ENCODE assay signal across 28 mouse cellular contexts in genomic region chr11:63088672-63089071, GRCm38 (mm10). TPM values are rescaled to one million over a fixed set of nuclear protein-coding genes. Genes with fewer than 3 reads are reported as not detected.
DNase-seq lines count a peak whose midpoint lies in the region; ATAC-seq and TF ChIP-seq lines count a peak whose summit lies in the region.
"Had no signal": no experiment of that assay in that cellular context is flagged by ENCODE, and none has a peak within 500 bp of the region (broad histone marks: within the 10 kb centered on the region; RNA-seq: fewer than 3 reads in every experiment).

No protein-coding gene starts in this region.

- no peak overlapping the region for H3K9ac ChIP-seq in limb, embryonic 12.5 days (replicated peaks)
- no peak overlapping the region for H3K9ac ChIP-seq in CH12.LX (ENCODE audit: insufficient read depth, low read depth)
- no peak overlapping the region for H3K9ac ChIP-seq in ES-E14 (ENCODE audit: insufficient read depth, low read depth, low read length, poor library complexity, severe bottlenecking)
- no peak overlapping the region for H3K9ac ChIP-seq in MEL (ENCODE audit: control insufficient read depth, low read depth, low read length, poor library complexity, severe bottlenecking)
- H3K9ac ChIP-seq in midbrain, embryonic 11.5 days (ENCODE audit: low read length), result no peak overlapping the region

- no peak for TF ChIP-seq RAD21 in CH12.LX (IDR thresholded peaks at IDR 0.05; ENCODE audit: low read depth, low read length)
- no peak for TF ChIP-seq RAD21 in MEL (IDR thresholded peaks at IDR 0.05; ENCODE audit: low read depth, low read length)

- peaks cover 8% of the 10 kb centered on the region; the same call in 1 of the 2 replicates for H3K9me3 ChIP-seq in limb, embryonic 12.5 days
- no peaks in the 10 kb centered on the region for H3K9me3 ChIP-seq in limb, embryonic 10.5 days (replicated peaks)
- H3K9me3 ChIP-seq in CH12.LX (replicated peaks; ENCODE audit: low read length) (peaks cover 5% of the 10 kb centered on the region), ES-E14 (ENCODE audit: control insufficient read depth, insufficient read depth, low read depth, low read length) (no peaks in the 10 kb centered on the region), MEL (replicated peaks; ENCODE audit: insufficient read depth, low read length) (no peaks in the 10 kb centered on the region; the same call in 1 of the 2 replicates)
- peaks cover 2% of the 10 kb centered on the region; the same call in 1 of the 2 replicates for H3K9me3 ChIP-seq in midbrain, embryonic 11.5 days (ENCODE audit: control insufficient read depth, low read length)

- TF ChIP-seq CTCF in CH12.LX (conservative IDR thresholded peaks at IDR 0.05 in 1 of 2, IDR thresholded peaks at IDR 0.05 in 1 of 2; ENCODE audit: low read depth in 2 of 2, low read length in 2 of 2), result no peak
- no peak for TF ChIP-seq CTCF in MEL (IDR thresholded peaks at IDR 0.05 in 2 of 3, conservative IDR thresholded peaks at IDR 0.05 in 1 of 3; ENCODE audit: control insufficient read depth in 1 of 3, insufficient read depth in 1 of 3, low read depth in 2 of 3, low read length in 3 of 3, poor library complexity in 1 of 3, severe bottlenecking in 1 of 3)

- no peak overlapping the region for H3K4me3 ChIP-seq in limb, embryonic 12.5 days (replicated peaks)
- H3K4me3 ChIP-seq in limb, embryonic 10.5 days, result no peak overlapping the region
- no peak overlapping the region for H3K4me3 ChIP-seq in CH12.LX (replicated peaks in 1 of 3; ENCODE audit: low read depth in 2 of 3, low read length in 2 of 3, poor library complexity in 1 of 3)
- no peak overlapping the region for H3K4me3 ChIP-seq in ES-E14 (ENCODE audit: insufficient read depth in 1 of 2, low read depth in 1 of 2, low read length in 2 of 2, poor library complexity in 1 of 2, severe bottlenecking in 1 of 2)
- H3K4me3 ChIP-seq in MEL (ENCODE audit: control insufficient read depth in 1 of 2, insufficient read depth in 1 of 2, low read depth in 2 of 2, low read length in 2 of 2), result no peak overlapping the region
- no peak overlapping the region for H3K4me3 ChIP-seq in midbrain, embryonic 11.5 days (ENCODE audit: low read depth, low read length)

- H3K27ac ChIP-seq in limb, embryonic 12.5 days, result 0 out of 2 replicates have a peak overlapping the region, but pooled peaks have one; percentile 29
- H3K27ac ChIP-seq in limb, embryonic 10.5 days, result no peak overlapping the region
- no peak overlapping the region for H3K27ac ChIP-seq in CH12.LX (ENCODE audit: insufficient read depth, low read depth)
- no peak overlapping the region for H3K27ac ChIP-seq in ES-E14 (ENCODE audit: insufficient read depth, low read depth, low read length, poor library complexity, severe bottlenecking)
- no peak overlapping the region for H3K27ac ChIP-seq in MEL (ENCODE audit: control insufficient read depth, low read depth, low read length)
- no peak overlapping the region for H3K27ac ChIP-seq in midbrain, embryonic 11.5 days (ENCODE audit: low read depth, low read length)

- no peaks in the 10 kb centered on the region for H3K36me3 ChIP-seq in limb, embryonic 12.5 days
- no peaks in the 10 kb centered on the region for H3K36me3 ChIP-seq in limb, embryonic 10.5 days
- no peaks in the 10 kb centered on the region for H3K36me3 ChIP-seq in CH12.LX (replicated peaks in 1 of 2; ENCODE audit: control insufficient read depth in 1 of 2, insufficient read depth in 1 of 2, low read length in 1 of 2)
- H3K36me3 ChIP-seq in ES-E14 (ENCODE audit: control insufficient read depth, insufficient read depth, low read length, poor library complexity, severe bottlenecking), result no peaks in the 10 kb centered on the region
- no peaks in the 10 kb centered on the region for H3K36me3 ChIP-seq in MEL (ENCODE audit: control insufficient read depth in 1 of 2, insufficient read depth in 2 of 2, low read length in 2 of 2)
- H3K36me3 ChIP-seq in midbrain, embryonic 11.5 days (ENCODE audit: control insufficient read depth, insufficient read depth, low read length), result no peaks in the 10 kb centered on the region
- H3K36me3 ChIP-seq: G1E had no signal

- TF ChIP-seq POLR2A in CH12.LX (IDR thresholded peaks at IDR 0.05; ENCODE audit: low read depth, low read length), result no peak
- TF ChIP-seq POLR2A in MEL (IDR thresholded peaks at IDR 0.05; ENCODE audit: control insufficient read depth in 1 of 2, insufficient read depth in 1 of 2, low read depth in 1 of 2, low read length in 2 of 2, poor library complexity in 1 of 2), result no peak

- TF ChIP-seq EP300 in CH12.LX (IDR thresholded peaks at IDR 0.05; ENCODE audit: low read length) (no peak), MEL (IDR thresholded peaks at IDR 0.05; ENCODE audit: low read depth in 1 of 2, low read length in 2 of 2) (no peak)

- no peak for DNase-seq in limb, embryonic 10.5 days (ENCODE audit: low spot score)
- no peak for DNase-seq in CH12.LX (ENCODE audit: extremely low read depth)
- DNase-seq in ES-E14 (ENCODE audit: low read depth, low spot score), result no peak
- DNase-seq in MEL (ENCODE audit: low read depth, low spot score), result no peak
- DNase-seq in B cell, adult 2 months, result no peak
- DNase-seq in midbrain, embryonic 11.5 days (ENCODE audit: low spot score, missing footprints), result no peak
- no peak for DNase-seq in right cerebral cortex, postnatal 4 days
- DNase-seq: adrenal gland, adult 2 months; adrenal gland, adult 8-10 months; adrenal gland, postnatal 10 days; adrenal gland, postnatal 14 days; adrenal gland, postnatal 25 days; adrenal gland, postnatal 36 days; cerebellum, adult 11 months; cerebellum, adult 11-12 months; cerebellum, adult 18-20 months; cerebellum, adult 2 months; cerebellum, adult 8-10 months; cerebellum, adult 9-10 months had no signal

- H3K4me1 ChIP-seq in limb, embryonic 12.5 days (replicated peaks), result peaks cover 13% of the 10 kb centered on the region; the same call in 1 of the 2 replicates
- H3K4me1 ChIP-seq in limb, embryonic 10.5 days, result peaks cover 14% of the 10 kb centered on the region
- H3K4me1 ChIP-seq in CH12.LX (ENCODE audit: control insufficient read depth in 1 of 2, insufficient read depth in 2 of 2) (no peaks in the 10 kb centered on the region), ES-E14 (ENCODE audit: control insufficient read depth in 2 of 2, insufficient read depth in 2 of 2, low read length in 2 of 2, poor library complexity in 1 of 2) (peaks cover 0 to 4% of the 10 kb centered on the region in 2 experiments; a peak in 1 of 4 replicates), MEL (ENCODE audit: control insufficient read depth in 1 of 2, insufficient read depth in 2 of 2, low read length in 2 of 2) (no peaks in the 10 kb centered on the region)
- no peaks in the 10 kb centered on the region for H3K4me1 ChIP-seq in midbrain, embryonic 11.5 days (ENCODE audit: control insufficient read depth, insufficient read depth, low read length)

- no peak for ATAC-seq in limb, embryonic 12.5 days (ENCODE audit: insufficient number of reproducible peaks, insufficient read depth, low FRiP score, low TSS enrichment, low read depth)
- no peak for ATAC-seq in midbrain, embryonic 11.5 days (ENCODE audit: low FRiP score)
- ATAC-seq: activated CD4-positive, CD25-positive, alpha-beta regulatory T cell, adult 4 months; CD4-positive, CD25-positive, alpha-beta regulatory T cell, adult 4 months; Patski had no signal

- H3K79me2 ChIP-seq in CH12.LX (replicated peaks; ENCODE audit: control insufficient read depth, extremely low read depth, insufficient read depth, poor library complexity, severe bottlenecking) (no peaks in the 10 kb centered on the region), MEL (ENCODE audit: control insufficient read depth, insufficient read depth, low read length, poor library complexity) (no peaks in the 10 kb centered on the region)

- H3K27me3 ChIP-seq in limb, embryonic 12.5 days, result no peaks in the 10 kb centered on the region
- H3K27me3 ChIP-seq in limb, embryonic 10.5 days (ENCODE audit: low read depth, poor library complexity, severe bottlenecking), result no peaks in the 10 kb centered on the region
- no peaks in the 10 kb centered on the region for H3K27me3 ChIP-seq in CH12.LX (replicated peaks)
- H3K27me3 ChIP-seq in MEL (ENCODE audit: control insufficient read depth in 1 of 2, insufficient read depth in 2 of 2, low read length in 2 of 2), result no peaks in the 10 kb centered on the region
- H3K27me3 ChIP-seq in midbrain, embryonic 11.5 days (ENCODE audit: control insufficient read depth, insufficient read depth, low read length), result no peaks in the 10 kb centered on the region
- H3K27me3 ChIP-seq: Patski had no signal

- no peak overlapping the region for H3K4me2 ChIP-seq in limb, embryonic 12.5 days
- no peak overlapping the region for H3K4me2 ChIP-seq in CH12.LX (ENCODE audit: insufficient read depth, low read depth, poor library complexity, severe bottlenecking)
- H3K4me2 ChIP-seq in midbrain, embryonic 11.5 days, result no peak overlapping the region

- dilution Hi-C loops in CH12.LX (cut with MboI; ENCODE audit: extremely low pct_ligation_motif_present, extremely low pct_unique_long_range_greater_than_20kb, low sequenced_read_pairs), result no loop called here

- in situ Hi-C loops in CH12.LX (cut with MboI; ENCODE audit: low pct_ligation_motif_present, low pct_unique_long_range_greater_than_20kb, low sequenced_read_pairs), result no loop called here
- in situ Hi-C loops in ES-E14 (cut with MboI; ENCODE audit: low sequenced_read_pairs in 2 of 2, unreplicated experiment in 2 of 2), result no loop called here

- WGBS in limb, embryonic 12.5 days, result 90% methylated on average over 6 of the region's 6 CpGs
- WGBS in limb, embryonic 10.5 days, result 91% methylated on average over 6 of the region's 6 CpGs
- WGBS in midbrain, embryonic 11.5 days, result 85% methylated on average over 6 of the region's 6 CpGs

RNA-seq across cellular contexts. Expression of gene Tekt3, which starts 27.2 kb away (rescaled TPM):
- not detected in 2 replicates for polyA plus RNA-seq in limb, embryonic 12.5 days (2016; fragmentation: Nextera tagmentation; extraction: Ambion mirVana)
- not detected in 2 replicates for polyA plus RNA-seq in limb, embryonic 10.5 days (2016; fragmentation: Nextera tagmentation; extraction: Ambion mirVana)
- total RNA-seq in CH12.LX (2012; rRNA removed) (not detected in 2 replicates), CH12.LX (2014; rRNA removed) (not detected in 2 replicates), ES-E14 (2012; rRNA removed) (not detected in 2 replicates), MEL (2012; rRNA removed) (not detected in 2 replicates)
- polyA plus RNA-seq in CH12.LX (2012; ENCODE audit: insufficient read length, low read depth) (not detected in 2 replicates), MEL (2012; ENCODE audit: insufficient read depth in 1 of 2, insufficient read length in 2 of 2, low read depth in 1 of 2, low replicate concordance in 2 of 2, missing spikeins in 1 of 2) (not detected)
- polyA plus RNA-seq in midbrain, embryonic 11.5 days (2014; fragmentation: Nextera tagmentation; extraction: Ambion mirVana), result not detected in 2 replicates
- total RNA-seq: adrenal gland, adult 18-20 months; adrenal gland, adult 2 months; adrenal gland, adult 8-10 months; adrenal gland, postnatal 10 days; adrenal gland, postnatal 14 days; adrenal gland, postnatal 36 days; adrenal gland, postnatal 4 days had no signal
- polyA plus RNA-seq: activated CD4-positive, CD25-positive, alpha-beta regulatory T cell, adult 4 months; adrenal gland, adult 2 months; brain, embryonic 14.5 days; C2C12; CD4-positive, CD25-positive, alpha-beta regulatory T cell, adult 4 months; cerebellum, adult 2 months; G1E; Patski had no signal

RNA-seq across cellular contexts. Expression of gene Pmp22, which starts 40.1 kb away (rescaled TPM):
- polyA plus RNA-seq in limb, embryonic 12.5 days (2016; fragmentation: Nextera tagmentation; extraction: Ambion mirVana), result 56.8 and 65.1 TPM in 2 replicates
- 27.7 and 29.8 TPM in 2 replicates for polyA plus RNA-seq in limb, embryonic 10.5 days (2016; fragmentation: Nextera tagmentation; extraction: Ambion mirVana)
- total RNA-seq in CH12.LX (2012; rRNA removed) (not detected in 2 replicates), CH12.LX (2014; rRNA removed) (not detected in 2 replicates), ES-E14 (2012; rRNA removed) (42.5 and 106 TPM in 2 replicates), MEL (2012; rRNA removed) (not detected in 2 replicates)
- polyA plus RNA-seq in CH12.LX (2012; ENCODE audit: insufficient read length, low read depth) (0.22 TPM in 1 of 2 replicates, not detected in the other), MEL (2012; ENCODE audit: insufficient read depth in 1 of 2, insufficient read length in 2 of 2, low read depth in 1 of 2, low replicate concordance in 2 of 2, missing spikeins in 1 of 2) (not detected)
- polyA plus RNA-seq in midbrain, embryonic 11.5 days (2014; fragmentation: Nextera tagmentation; extraction: Ambion mirVana), result 34.9 and 39.7 TPM in 2 replicates
- polyA plus RNA-seq: activated CD4-positive, CD25-positive, alpha-beta regulatory T cell, adult 4 months; CD4-positive, CD25-positive, alpha-beta regulatory T cell, adult 4 months; G1E had no signal

Comparison
In these comparisons a context has a peak if more than half of its experiments do, and no peak if none do; other contexts are left out.
1. RNA of gene Pmp22, which starts 40.1 kb away (polyA plus RNA-seq): 56.8 to 65.1 TPM in limb, embryonic 12.5 days, 34.9 to 39.7 TPM in midbrain, embryonic 11.5 days and 27.7 to 29.8 TPM in limb, embryonic 10.5 days; 0.22 TPM in CH12.LX and not detected in MEL; every median in the first group is over 10 times any median in the second.